Mouse (Mus musculus) forebrain, embryonic 11.5 days (tissue): ENCODE measurements around the gene Hivep3. TPM values are rescaled to one million over a fixed set of nuclear protein-coding genes. Genes with fewer than 3 reads are reported as not detected.

Experiments used
- ATAC-seq: fragments of 200-750 bp; cut with Nextera tagmentation; replicated peaks from 2 replicates; pipeline ENCODE4 v1.8.0; 2017; ENCODE audit warnings: moderate TSS enrichment; ENCODE audit not compliant: low FRiP score
- DNase-seq: peaks from one replicate; pipeline ENCODE4 v3.0.0-alpha.2; 2017; ENCODE audit warnings: low spot score
- H3K27ac ChIP-seq: fragments of 300-500 bp; sonication (generic); 2 replicates; pipeline ENCODE4 v1.5.1; 2014; ENCODE audit warnings: low read depth, low read length
- H3K27me3 ChIP-seq: fragments of 300-500 bp; sonication (generic); 2 replicates; pipeline ENCODE4 v1.6.1; 2014; ENCODE audit warnings: mild to moderate bottlenecking, low read length, mixed read lengths; ENCODE audit not compliant: control insufficient read depth, insufficient read depth
- H3K36me3 ChIP-seq: fragments of 300-500 bp; sonication (generic); 2 replicates; pipeline ENCODE4 v1.6.1; 2014; ENCODE audit warnings: mild to moderate bottlenecking, low read length, moderate library complexity, mixed read lengths; ENCODE audit not compliant: control insufficient read depth, insufficient read depth
- H3K4me1 ChIP-seq: fragments of 300-500 bp; sonication (generic); replicated peaks from 2 replicates; pipeline ENCODE4 v1.6.1; 2014; ENCODE audit warnings: low read length, mixed read lengths; ENCODE audit not compliant: control insufficient read depth, insufficient read depth
- H3K4me2 ChIP-seq: fragments of 300-500 bp; sonication (generic); 2 replicates; pipeline ENCODE4 v1.6.1; 2014; ENCODE audit warnings: low read depth, mild to moderate bottlenecking, low read length, moderate library complexity, mixed read lengths; ENCODE audit not compliant: severe bottlenecking
- H3K4me3 ChIP-seq: fragments of 300-500 bp; sonication (generic); 2 replicates; pipeline ENCODE4 v1.5.1; 2014; ENCODE audit warnings: low read depth, low read length
- H3K9ac ChIP-seq: fragments of 300-500 bp; sonication (generic); 2 replicates; pipeline ENCODE4 v1.6.1; 2014; ENCODE audit warnings: low read length
- H3K9me3 ChIP-seq: fragments of 300-500 bp; sonication (generic); 2 replicates; pipeline ENCODE4 v1.6.1; 2016; ENCODE audit warnings: low read length, mixed read lengths; ENCODE audit not compliant: control insufficient read depth
- WGBS: fragments of 180-500 bp; shearing (Covaris S2); extraction: QIAGEN DNeasy Blood & Tissue Kit; methylation state at CpG from one replicate; pipeline ENCODE4 v1.1.7; 2014; 5-methylcytosine and 5-hydroxymethylcytosine counted together
- polyA plus RNA-seq: library from polyadenylated mRNA; unstranded; fragments of >200 nt; fragmentation: Nextera tagmentation; extraction: Ambion mirVana; gene quantifications from 2 replicates; pipeline ENCODE4 v1.2.1, GENCODE M21; 2014

Gene Hivep3
- polyA plus RNA-seq, 1 experiment from 2014 or later: 2.2 TPM

DNA sequence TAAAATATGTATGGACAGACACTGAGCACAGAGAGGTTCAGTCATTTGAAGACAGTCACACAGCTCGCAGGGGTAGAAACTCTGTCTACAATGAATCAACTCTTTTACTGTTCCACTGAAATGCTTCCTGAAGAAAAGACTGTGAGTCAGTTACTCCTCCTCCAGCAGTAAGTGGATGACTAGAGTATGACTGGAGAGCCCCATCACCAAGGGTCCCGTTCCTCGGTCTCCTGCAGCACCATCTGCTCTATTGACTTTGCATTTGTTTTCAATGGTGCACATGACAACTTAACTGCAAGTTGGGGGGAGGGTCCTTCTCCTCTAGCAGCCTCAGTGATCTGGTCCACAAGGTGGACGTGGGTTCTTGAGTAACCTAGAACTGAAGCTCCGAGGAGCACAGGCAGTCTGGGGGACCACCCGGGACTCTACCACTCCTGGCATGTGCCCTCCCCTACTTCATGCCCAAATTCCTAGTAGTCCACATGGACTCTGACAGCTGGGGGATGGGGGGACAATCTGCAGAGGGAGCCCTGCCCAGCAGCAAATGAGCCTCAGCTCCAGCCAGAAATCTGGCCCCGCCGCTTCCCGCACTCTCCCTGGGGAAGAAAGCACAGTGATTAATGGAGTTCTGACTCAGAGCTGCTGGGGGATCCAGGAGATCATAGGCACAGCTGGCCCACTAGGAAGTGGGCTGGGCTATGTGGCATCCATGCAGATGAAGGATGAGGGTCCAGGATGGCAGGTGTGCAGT is 333.4 kb downstream of the Hivep3 start:
- H3K4me2 ChIP-seq: no peak overlapping the region
- no peak overlapping the region for H3K27ac ChIP-seq
- DNase-seq (no peak), ATAC-seq (no peak)
- WGBS: 91% methylated on average over 9 of the region's 9 CpGs
- H3K4me1 ChIP-seq: no peaks in the 10 kb centered on the region
- no peaks in the 10 kb centered on the region for H3K36me3 ChIP-seq
- H3K9me3 ChIP-seq: no peaks in the 10 kb centered on the region
- no peaks in the 10 kb centered on the region for H3K27me3 ChIP-seq
- H3K4me3 ChIP-seq: no peak overlapping the region
- H3K9ac ChIP-seq: no peak overlapping the region

DNA sequence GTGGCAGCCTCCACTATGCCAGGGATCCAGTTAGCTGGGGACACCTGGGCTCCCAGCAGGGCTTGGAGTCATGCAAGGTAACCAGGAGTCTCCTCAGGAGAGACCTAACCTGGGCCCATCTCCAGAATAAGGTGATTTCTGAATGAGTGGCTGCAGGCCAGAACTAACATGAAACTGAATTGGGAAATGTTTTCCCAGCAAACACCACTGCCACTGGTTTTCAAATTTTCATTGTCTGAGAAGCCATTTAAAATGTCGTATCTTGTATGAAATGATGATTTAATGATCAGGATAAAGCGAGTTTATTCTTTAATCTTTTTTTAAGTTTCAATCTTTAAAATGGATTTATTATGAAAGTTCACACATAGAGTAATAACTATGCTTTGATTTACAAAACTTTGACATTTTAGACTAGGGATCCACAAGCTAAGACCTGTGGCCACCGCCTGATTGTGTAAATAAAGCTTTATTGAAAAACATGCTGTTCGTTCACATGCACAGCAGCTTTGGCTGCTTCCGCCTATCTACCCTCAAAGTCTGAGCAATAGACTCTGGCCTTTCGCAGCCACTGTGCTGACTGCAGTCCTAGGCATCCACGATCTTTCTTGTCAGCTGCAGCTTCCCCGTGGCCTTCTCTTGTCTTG is 334.1 kb downstream of the Hivep3 start:
- no peaks in the 10 kb centered on the region for H3K27me3 ChIP-seq
- ATAC-seq (no peak), DNase-seq (no peak)
- no peaks in the 10 kb centered on the region for H3K4me1 ChIP-seq
- no peaks in the 10 kb centered on the region for H3K36me3 ChIP-seq
- no peak overlapping the region for H3K27ac ChIP-seq
- no peak overlapping the region for H3K4me3 ChIP-seq
- 87% methylated on average over 8 of the region's 8 CpGs for whole genome bisulfite sequencing
- no peaks in the 10 kb centered on the region for H3K9me3 ChIP-seq
- no peak overlapping the region for H3K4me2 ChIP-seq
- no peak overlapping the region for H3K9ac ChIP-seq

DNA sequence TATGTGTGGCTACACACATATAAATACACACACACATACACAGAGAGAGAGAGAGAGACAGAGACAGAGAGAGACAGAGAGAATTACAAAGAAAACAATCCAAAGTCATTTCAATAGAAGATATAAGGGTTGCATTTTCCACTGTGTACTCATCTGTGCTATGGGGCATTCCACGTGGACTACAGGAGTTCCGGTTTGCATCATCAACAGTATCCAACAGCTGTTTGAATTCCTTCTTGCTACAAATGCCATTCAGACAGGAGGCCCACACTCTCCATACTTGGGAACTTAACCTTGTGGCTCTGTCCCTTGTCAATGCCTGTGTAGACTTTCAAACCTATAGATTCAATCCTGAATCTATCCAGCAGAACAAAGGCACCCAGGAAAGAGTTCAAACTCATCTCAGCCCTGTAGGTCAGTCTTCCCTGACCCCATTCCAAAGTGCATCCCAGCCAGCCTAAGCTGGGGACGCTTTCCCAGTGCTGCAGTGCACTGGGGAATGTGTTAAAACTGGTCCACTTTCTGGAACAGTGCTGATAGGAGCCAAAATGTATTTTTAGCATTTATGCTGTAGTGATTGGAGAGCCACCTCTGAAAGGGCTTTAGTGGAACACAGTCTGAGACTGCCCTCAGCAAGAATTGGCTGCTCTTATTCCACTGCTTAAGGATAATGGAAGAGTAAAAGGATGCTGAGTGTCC is 335.4 kb downstream of the Hivep3 start:
- no peaks in the 10 kb centered on the region for H3K9me3 ChIP-seq
- WGBS: 80% methylated on average over 3 of the region's 3 CpGs
- no peaks in the 10 kb centered on the region for H3K36me3 ChIP-seq
- DNase-seq: no peak
- H3K27me3 ChIP-seq: no peaks in the 10 kb centered on the region
- no peak for ATAC-seq
- no peak overlapping the region for H3K4me2 ChIP-seq
- H3K4me3 ChIP-seq: no peak overlapping the region
- H3K9ac ChIP-seq: no peak overlapping the region
- H3K4me1 ChIP-seq: no peaks in the 10 kb centered on the region
- no peak overlapping the region for H3K27ac ChIP-seq

DNA sequence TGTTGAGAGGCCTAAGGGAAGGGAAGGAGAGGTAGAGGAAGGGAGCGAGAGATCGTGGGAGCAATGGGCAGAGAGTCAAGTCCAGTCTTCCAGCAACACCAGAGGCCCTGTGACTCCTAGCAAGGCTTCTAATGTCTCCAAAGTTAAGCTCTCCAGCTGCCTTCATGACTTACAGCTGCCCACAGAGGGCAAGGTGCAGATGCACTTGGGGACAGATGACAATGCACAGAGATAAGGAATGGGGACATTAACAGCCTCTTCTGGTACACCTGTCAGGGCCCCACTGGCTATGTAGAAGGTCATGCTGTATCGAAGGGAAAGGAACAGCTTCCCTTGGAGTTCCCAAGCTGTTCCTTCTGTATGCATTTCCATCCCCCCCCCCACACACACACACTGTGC is 336.0 kb downstream of the Hivep3 start:
- no peak overlapping the region for H3K4me3 ChIP-seq
- no peak overlapping the region for H3K9ac ChIP-seq
- no peaks in the 10 kb centered on the region for H3K36me3 ChIP-seq
- H3K27ac ChIP-seq: no peak overlapping the region
- 90% methylated on average over 3 of the region's 3 CpGs for WGBS
- no peaks in the 10 kb centered on the region for H3K27me3 ChIP-seq
- no peak for ATAC-seq
- no peak for DNase-seq
- no peak overlapping the region for H3K4me2 ChIP-seq
- no peaks in the 10 kb centered on the region for H3K4me1 ChIP-seq
- no peaks in the 10 kb centered on the region for H3K9me3 ChIP-seq

DNA sequence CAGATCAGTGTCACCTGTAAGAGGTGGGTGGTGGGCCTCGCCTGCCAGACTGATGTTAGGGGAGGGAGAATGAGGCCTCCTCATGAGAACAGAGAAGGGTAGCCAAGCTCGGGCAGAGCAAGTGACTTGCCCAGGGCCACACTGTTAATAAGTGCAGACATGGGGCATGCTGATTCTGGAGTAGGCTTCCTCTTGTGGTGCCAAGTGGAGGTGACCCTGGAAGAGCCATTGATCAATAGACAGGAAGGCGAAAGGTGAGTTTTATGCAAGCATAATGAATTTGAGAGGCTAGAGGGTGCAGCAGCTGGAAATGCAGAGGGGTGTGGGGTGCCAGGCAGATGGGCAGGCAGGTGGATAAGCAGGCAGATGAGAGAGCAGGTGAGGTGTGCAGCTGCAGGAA is 337.8 kb downstream of the Hivep3 start:
- Histone ChIP-seq H3K27me3 (no peaks in the 10 kb centered on the region), H3K27ac (no peak overlapping the region), H3K4me3 (no peak overlapping the region), H3K4me1 (no peaks in the 10 kb centered on the region), H3K36me3 (no peaks in the 10 kb centered on the region), H3K4me2 (no peak overlapping the region), H3K9ac (no peak overlapping the region), H3K9me3 (no peaks in the 10 kb centered on the region)
- DNase-seq (no peak), ATAC-seq (no peak)
- WGBS: 74% methylated on average over 3 of the region's 3 CpGs

DNA sequence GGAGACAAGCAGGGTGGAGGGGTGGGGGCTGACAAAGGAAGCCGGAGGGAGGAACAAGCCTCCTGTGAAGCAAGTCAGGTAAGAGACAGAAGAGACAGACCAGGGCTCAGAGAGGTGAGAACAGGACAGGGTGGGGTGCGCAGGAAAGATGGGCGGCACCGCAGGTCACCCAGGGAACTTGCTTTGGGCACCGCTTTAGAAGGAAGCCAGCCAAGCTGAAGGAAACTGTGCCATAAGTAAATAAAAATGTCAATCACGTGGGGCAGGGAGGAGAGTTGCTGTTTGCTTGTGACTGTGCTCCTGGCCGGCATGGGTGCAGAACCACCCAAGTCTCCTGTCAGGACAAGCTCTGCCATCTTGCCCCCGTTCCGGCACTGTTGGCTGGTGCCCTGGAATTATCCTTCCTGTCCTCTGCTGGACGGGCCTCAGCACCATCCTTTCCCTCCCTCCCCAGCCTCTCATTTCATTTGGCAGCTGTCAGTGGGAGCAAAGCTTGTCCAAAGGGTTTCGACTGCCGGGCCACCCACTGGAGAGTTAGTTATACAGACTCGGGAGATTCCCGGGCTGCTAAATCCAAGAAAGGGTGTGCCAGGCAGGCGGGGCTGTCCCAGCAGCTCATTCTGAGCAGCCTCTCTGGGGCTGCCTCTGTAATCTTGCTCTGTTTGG is 338.4 kb downstream of the Hivep3 start:
- Histone ChIP-seq H3K9me3 (no peaks in the 10 kb centered on the region), H3K36me3 (no peaks in the 10 kb centered on the region), H3K9ac (no peak overlapping the region), H3K4me2 (no peak overlapping the region), H3K27me3 (no peaks in the 10 kb centered on the region), H3K4me3 (no peak overlapping the region), H3K27ac (no peak overlapping the region), H3K4me1 (no peaks in the 10 kb centered on the region)
- whole genome bisulfite sequencing: 61% methylated on average over 15 of the region's 15 CpGs
- ATAC-seq (no peak), DNase-seq (no peak)

DNA sequence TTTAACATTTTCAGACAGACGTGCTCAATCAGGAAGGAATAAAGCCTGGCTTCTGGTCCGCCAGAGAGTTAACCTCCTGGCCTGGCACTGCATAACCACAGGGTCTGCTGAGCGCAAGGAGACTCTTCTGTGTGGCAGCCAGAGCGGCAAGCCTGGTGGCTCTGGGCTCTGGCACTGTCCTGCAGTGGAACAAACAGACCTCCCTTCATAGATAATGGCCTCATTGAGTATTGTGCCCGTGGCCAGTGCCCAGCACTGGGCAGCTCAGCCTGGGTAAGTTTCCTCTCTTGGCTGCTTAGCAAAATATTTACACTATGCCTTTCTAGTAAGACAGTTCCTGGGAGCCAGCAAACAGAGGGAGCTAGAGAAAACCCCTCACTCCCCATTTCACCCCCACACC is 340.5 kb downstream of the Hivep3 start:
- WGBS: 60% methylated on average over 5 of the region's 5 CpGs
- H3K36me3 ChIP-seq: no peaks in the 10 kb centered on the region
- H3K4me3 ChIP-seq: no peak overlapping the region
- no peak for DNase-seq
- no peaks in the 10 kb centered on the region for H3K27me3 ChIP-seq
- no peaks in the 10 kb centered on the region for H3K4me1 ChIP-seq
- ATAC-seq: no peak
- no peak overlapping the region for H3K27ac ChIP-seq
- H3K9ac ChIP-seq: no peak overlapping the region
- H3K9me3 ChIP-seq: no peaks in the 10 kb centered on the region
- no peak overlapping the region for H3K4me2 ChIP-seq

DNA sequence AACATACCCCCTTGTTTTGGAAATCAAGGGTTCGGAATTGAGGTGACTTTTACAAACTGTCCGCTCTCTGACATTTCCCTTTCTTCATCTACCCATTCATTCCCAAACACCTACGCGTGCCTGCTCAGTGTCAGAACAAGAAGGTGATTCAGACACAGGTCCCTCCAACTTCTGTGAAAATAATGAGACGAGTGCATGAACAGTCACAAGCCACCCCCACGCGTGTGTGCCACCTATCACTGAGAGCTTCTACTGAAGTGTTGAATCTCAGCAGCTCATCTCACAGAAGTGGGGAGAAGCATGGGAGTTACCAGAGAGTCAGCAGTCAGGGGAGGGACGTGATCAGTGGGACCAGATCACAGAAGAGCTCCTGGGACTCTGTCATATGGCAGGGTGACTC is 343.7 kb downstream of the Hivep3 start:
- ATAC-seq (no peak), DNase-seq (no peak)
- H3K27ac ChIP-seq: no peak overlapping the region
- H3K36me3 ChIP-seq: no peaks in the 10 kb centered on the region
- no peaks in the 10 kb centered on the region for H3K4me1 ChIP-seq
- no peaks in the 10 kb centered on the region for H3K9me3 ChIP-seq
- no peak overlapping the region for H3K4me2 ChIP-seq
- H3K27me3 ChIP-seq: no peaks in the 10 kb centered on the region
- no peak overlapping the region for H3K9ac ChIP-seq
- 88% methylated on average over 8 of the region's 8 CpGs for WGBS
- no peak overlapping the region for H3K4me3 ChIP-seq
